ENCODE assay signal across 8 mouse cellular contexts in the genomic region with DNA sequence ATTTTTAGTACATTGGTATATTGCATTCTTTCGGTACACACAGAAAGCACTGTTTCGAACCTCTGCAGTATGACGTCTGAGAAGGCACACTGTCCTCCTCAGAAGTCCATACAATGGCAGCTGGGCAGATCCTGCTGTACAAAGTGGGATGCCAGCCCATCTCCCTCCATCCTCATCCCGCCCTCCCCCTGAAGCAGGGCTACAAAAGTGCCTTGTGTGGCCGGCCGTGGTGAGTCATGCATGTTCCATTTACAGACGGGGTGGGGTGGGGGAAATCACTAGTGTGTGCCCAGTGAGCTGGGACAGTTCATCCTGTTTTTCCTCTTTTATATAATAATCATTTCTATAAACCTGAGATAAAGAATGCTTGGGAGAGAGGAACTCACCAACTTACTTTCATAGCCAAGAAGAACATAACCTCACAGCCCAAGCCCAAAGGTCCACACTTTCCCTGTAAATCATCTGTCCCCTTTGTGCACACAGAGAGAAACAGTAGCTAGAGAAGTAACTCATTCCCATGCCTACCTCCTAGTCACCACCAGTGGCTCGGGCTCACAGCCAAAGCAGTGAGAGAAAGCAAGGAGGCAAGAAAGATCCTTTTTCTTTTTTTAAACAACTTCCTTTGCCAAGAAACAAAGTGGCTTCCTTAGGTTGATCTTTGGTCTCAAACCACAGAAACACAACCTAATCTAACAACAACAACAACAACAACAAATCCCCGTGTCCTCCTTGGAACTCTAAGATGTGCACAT. TPM values are rescaled to one million over a fixed set of nuclear protein-coding genes. Genes with fewer than 3 reads are reported as not detected.
DNase-seq lines count a peak whose midpoint lies in the region; ATAC-seq lines count a peak whose summit lies in the region.

No protein-coding gene starts in this region.

- H3K36me3 ChIP-seq in hindbrain, embryonic 13.5 days: no peaks in the 10 kb centered on the region
- H3K36me3 ChIP-seq in hindbrain, embryonic 10.5 days: no peaks in the 10 kb centered on the region
- no peaks in the 10 kb centered on the region for H3K36me3 ChIP-seq in kidney, embryonic 15.5 days

- peak overlapping the region; percentile 58 for H3K27ac ChIP-seq in hindbrain, embryonic 13.5 days
- H3K27ac ChIP-seq in hindbrain, embryonic 10.5 days: no peak overlapping the region
- peak overlapping the region; percentile 85 for H3K27ac ChIP-seq in kidney, embryonic 15.5 days

- no peak overlapping the region for H3K4me3 ChIP-seq in hindbrain, embryonic 13.5 days
- no peak overlapping the region for H3K4me3 ChIP-seq in hindbrain, embryonic 10.5 days
- H3K4me3 ChIP-seq in kidney, embryonic 15.5 days (replicated peaks): no peak overlapping the region

- H3K9me3 ChIP-seq in hindbrain, embryonic 13.5 days: no peaks in the 10 kb centered on the region
- no peaks in the 10 kb centered on the region for H3K9me3 ChIP-seq in hindbrain, embryonic 10.5 days
- H3K9me3 ChIP-seq in kidney, embryonic 15.5 days (replicated peaks): no peaks in the 10 kb centered on the region

- no peak for DNase-seq in hindbrain, embryonic 10.5 days (ENCODE audit: low spot score)
- peak; percentile 91 for DNase-seq in adipocyte (ENCODE audit: low spot score)
- DNase-seq in gastrocnemius, postnatal 25 days: peak; percentile 41
- DNase-seq in B cell, adult 2 months: no peak
- DNase-seq in layer of hippocampus, adult 8-10 months (ENCODE audit: low spot score in 2 of 2): no peak

- no peak overlapping the region for H3K4me2 ChIP-seq in hindbrain, embryonic 13.5 days
- H3K4me2 ChIP-seq in kidney, embryonic 15.5 days: peak overlapping the region; percentile 20

- H3K27me3 ChIP-seq in hindbrain, embryonic 13.5 days: no peaks in the 10 kb centered on the region
- H3K27me3 ChIP-seq in hindbrain, embryonic 10.5 days (ENCODE audit: insufficient read depth, poor library complexity, severe bottlenecking): no peaks in the 10 kb centered on the region
- H3K27me3 ChIP-seq in kidney, embryonic 15.5 days: no peaks in the 10 kb centered on the region

- ATAC-seq in hindbrain, embryonic 13.5 days (ENCODE audit: low FRiP score): peak; percentile 61
- peak; percentile 67; the same call in 1 of the 2 replicates for ATAC-seq in kidney, embryonic 15.5 days (replicated peaks; ENCODE audit: low FRiP score)
- ATAC-seq in megakaryocyte progenitor cell, adult 5-6 weeks (replicated peaks; ENCODE audit: poor library complexity): 0 out of 2 replicates have a peak, but pooled peaks have one; percentile 47

- H3K4me1 ChIP-seq in hindbrain, embryonic 13.5 days (replicated peaks): peaks cover 8% of the 10 kb centered on the region
- H3K4me1 ChIP-seq in hindbrain, embryonic 10.5 days (replicated peaks): no peaks in the 10 kb centered on the region; the same call in 1 of the 2 replicates
- peaks cover 21% of the 10 kb centered on the region for H3K4me1 ChIP-seq in kidney, embryonic 15.5 days

- H3K9ac ChIP-seq in hindbrain, embryonic 13.5 days: no peak overlapping the region
- no peak overlapping the region for H3K9ac ChIP-seq in kidney, embryonic 15.5 days

- WGBS in hindbrain, embryonic 13.5 days: 78% methylated on average over 9 of the region's 9 CpGs
- 88% methylated on average over 9 of the region's 9 CpGs for WGBS in hindbrain, embryonic 10.5 days
- WGBS in kidney, embryonic 15.5 days: 53% methylated on average over 9 of the region's 9 CpGs

RNA-seq across cellular contexts. Expression of a gene that starts 8.4 kb away (rescaled TPM):
- 4.7 and 6.1 TPM in 2 replicates for polyA plus RNA-seq in hindbrain, embryonic 13.5 days (2015; fragmentation: Nextera tagmentation; extraction: Ambion mirVana)
- polyA plus RNA-seq in hindbrain, embryonic 10.5 days (2016; fragmentation: Nextera tagmentation; extraction: Ambion mirVana): 5.0 and 5.8 TPM in 2 replicates
- total RNA-seq in gastrocnemius, postnatal 25 days (2021): 1 to 10 TPM; 3.9 to 4.4 TPM
- polyA plus RNA-seq in kidney, embryonic 15.5 days (2015; fragmentation: Nextera tagmentation; extraction: Ambion mirVana): 3.8 and 4.8 TPM in 2 replicates
- total RNA-seq in megakaryocyte progenitor cell, adult 5-6 weeks (2015): 8.0 and 11.2 TPM in 2 replicates
- total RNA-seq in megakaryocyte progenitor cell, adult 5-6 weeks (2017): 7.1 and 7.8 TPM in 2 replicates
- total RNA-seq in layer of hippocampus, adult 8-10 months (2022): 10 to 100 TPM; 20.8 to 31.5 (median 27.1) TPM

RNA-seq across cellular contexts. Expression of a gene that starts 31.9 kb away (rescaled TPM):
- 153 and 155 TPM in 2 replicates for polyA plus RNA-seq in hindbrain, embryonic 13.5 days (2015; fragmentation: Nextera tagmentation; extraction: Ambion mirVana)
- 173 and 217 TPM in 2 replicates for polyA plus RNA-seq in hindbrain, embryonic 10.5 days (2016; fragmentation: Nextera tagmentation; extraction: Ambion mirVana)
- total RNA-seq in gastrocnemius, postnatal 25 days (2021): 10 to 100 TPM; 34.6 to 42.5 TPM
- 168 and 181 TPM in 2 replicates for polyA plus RNA-seq in kidney, embryonic 15.5 days (2015; fragmentation: Nextera tagmentation; extraction: Ambion mirVana)
- total RNA-seq in megakaryocyte progenitor cell, adult 5-6 weeks (2015): 216 and 234 TPM in 2 replicates
- total RNA-seq in megakaryocyte progenitor cell, adult 5-6 weeks (2017): 271 and 360 TPM in 2 replicates
- 10 to 100 TPM; 72.5 to 88.1 (median 80.6) TPM for total RNA-seq in layer of hippocampus, adult 8-10 months (2022)

Comparison
In these comparisons a context has a peak if more than half of its experiments do, and no peak if none do; other contexts are left out.
1. DNase-seq: peak in adipocyte (single experiment) and gastrocnemius, postnatal 25 days (single experiment); none in hindbrain, embryonic 10.5 days (single experiment), B cell, adult 2 months (0 of 2) and layer of hippocampus, adult 8-10 months (0 of 2).
2. Peak in every context shown above with its lines, with median percentiles within 50 percentile points of each other: ATAC-seq.